Mouse (Mus musculus): ENCODE measurements around the gene Gm32687.
"Not testable (repeated sequence)": the region's sequence is repeated elsewhere in the genome, so short reads cannot be mapped to it uniquely, and the experiment has no call there.

Gm32687 gene

GRCm38 (mm10) chr10:81863409-81864407, at the start of gene Gm32687:
Gm32687 (plus strand) TSS chr10:81863934.
- peak; percentile 0 for DNase-seq (ENCODE audit: low spot score in 2 of 2)

- not testable (repeated sequence) for DNase-seq (ENCODE audit: low spot score in 2 of 2)
Measured at GRCm38 (mm10) chr10:81846219-81846618, 17.5 kb upstream of the Gm32687 start.

- not testable (repeated sequence) for DNase-seq (ENCODE audit: low spot score in 2 of 2)
Measured at GRCm38 (mm10) chr10:81929842-81930743, 66.4 kb downstream of the Gm32687 start, which contains the start of gene Zfp781. Zfp781 (minus strand) TSS chr10:81930480.
